26 mouse cellular contexts compared by ENCODE assay signal in genomic region chr15:38589010-38589409, GRCm38 (mm10).
"Had no signal": no experiment of that assay in that cellular context is flagged by ENCODE, and none has a peak within 500 bp of the region (broad histone marks: within the 10 kb centered on the region; RNA-seq: fewer than 3 reads in every experiment).

No protein-coding gene starts in this region.

- H3K9ac ChIP-seq: embryonic facial prominence, embryonic 12.5 days; embryonic facial prominence, embryonic 13.5 days; embryonic facial prominence, embryonic 15.5 days; forebrain, embryonic 12.5 days; forebrain, embryonic 13.5 days; forebrain, embryonic 15.5 days; forebrain, postnatal 0 days had no signal

- H3K4me1 ChIP-seq: embryonic facial prominence, embryonic 12.5 days; embryonic facial prominence, embryonic 13.5 days; embryonic facial prominence, embryonic 15.5 days had no signal

- ATAC-seq: forebrain, embryonic 13.5 days; forebrain, embryonic 14.5 days; forebrain, embryonic 15.5 days; forebrain, embryonic 16.5 days; forebrain, postnatal 0 days had no signal

- DNase-seq: cerebellum, adult 9-10 months; cerebellum, adult 9-11 months; cerebellum, postnatal 10 days; cerebellum, postnatal 14 days; cerebellum, postnatal 25 days; cerebellum, postnatal 36 days; embryo, embryonic 11 days; forebrain, postnatal 0 days; gastrocnemius, adult 2 months; gastrocnemius, postnatal 10 days; gastrocnemius, postnatal 14 days; gastrocnemius, postnatal 25 days; gastrocnemius, postnatal 36 days; heart, adult 18-20 months; heart, adult 2 months had no signal

- H3K36me3 ChIP-seq: embryonic facial prominence, embryonic 10.5 days; embryonic facial prominence, embryonic 12.5 days; embryonic facial prominence, embryonic 13.5 days; embryonic facial prominence, embryonic 15.5 days; forebrain, embryonic 10.5 days; forebrain, embryonic 12.5 days; forebrain, embryonic 15.5 days had no signal

- H3K27me3 ChIP-seq: embryonic facial prominence, embryonic 12.5 days; embryonic facial prominence, embryonic 13.5 days; embryonic facial prominence, embryonic 15.5 days; forebrain, embryonic 12.5 days; forebrain, embryonic 13.5 days; forebrain, embryonic 15.5 days had no signal

- H3K4me3 ChIP-seq: embryonic facial prominence, embryonic 10.5 days; embryonic facial prominence, embryonic 12.5 days; embryonic facial prominence, embryonic 13.5 days; embryonic facial prominence, embryonic 15.5 days; erythroblast, embryonic 14.5 days; forebrain, embryonic 10.5 days; forebrain, embryonic 12.5 days; forebrain, embryonic 13.5 days; forebrain, embryonic 15.5 days; gastrocnemius, adult 2 months; heart, adult 2 months had no signal

- H3K27ac ChIP-seq: embryonic facial prominence, embryonic 10.5 days; embryonic facial prominence, embryonic 12.5 days; embryonic facial prominence, embryonic 13.5 days; embryonic facial prominence, embryonic 15.5 days; forebrain, embryonic 10.5 days; forebrain, embryonic 12.5 days; forebrain, embryonic 13.5 days; forebrain, embryonic 15.5 days; gastrocnemius, adult 2 months; heart, adult 2 months had no signal

- H3K9me3 ChIP-seq: embryonic facial prominence, embryonic 12.5 days; embryonic facial prominence, embryonic 15.5 days; forebrain, embryonic 10.5 days; forebrain, embryonic 12.5 days; forebrain, embryonic 13.5 days; forebrain, embryonic 15.5 days had no signal

- H3K4me2 ChIP-seq: embryonic facial prominence, embryonic 12.5 days; embryonic facial prominence, embryonic 13.5 days; embryonic facial prominence, embryonic 15.5 days; forebrain, embryonic 12.5 days; forebrain, embryonic 13.5 days; forebrain, embryonic 15.5 days had no signal
